Mouse (Mus musculus) cerebellum, adult 9-11 months (tissue): Measurements from ENCODE around the gene Luzp1.

Experiments
- DNase-seq: peaks from one replicate; pipeline ENCODE4 v3.0.0; 2022

Gene Luzp1

GRCm38 (mm10) chr4:136469371-136469903 lies at the start of gene Luzp1:
TSS of gene Luzp1 (plus strand) at chr4:136469761.
- peak; percentile 96 for DNase-seq

DNA sequence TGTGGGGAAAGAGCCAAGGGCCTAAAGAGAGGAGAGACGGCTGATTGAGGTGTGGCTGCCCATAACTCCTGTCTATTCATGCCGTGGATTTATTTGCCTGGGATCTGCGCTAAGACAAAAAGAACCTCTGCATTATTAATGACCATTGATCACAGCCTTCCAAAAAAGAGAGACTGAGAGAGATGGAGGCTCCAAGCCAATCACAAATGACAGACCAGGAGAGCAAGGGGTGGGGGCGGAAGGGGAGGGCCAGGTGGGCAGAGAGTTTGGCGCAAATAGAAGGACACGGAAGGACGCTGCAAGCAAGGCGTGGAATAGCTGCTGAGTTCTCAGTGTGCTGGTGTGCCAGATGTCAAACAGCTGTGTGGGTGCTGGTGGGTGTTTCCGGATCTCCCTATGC lies 46.3 kb upstream of the Luzp1 start, which contains the start of gene Htr1d:
Gene Htr1d, plus strand, starts transcription at position 301 of the 400 bp plus-strand sequence.
- DNase-seq = no peak

GRCm38 (mm10) chr4:136424120-136424999 lies 45.2 kb upstream of the Luzp1 start:
- no peak for DNase-seq

DNA sequence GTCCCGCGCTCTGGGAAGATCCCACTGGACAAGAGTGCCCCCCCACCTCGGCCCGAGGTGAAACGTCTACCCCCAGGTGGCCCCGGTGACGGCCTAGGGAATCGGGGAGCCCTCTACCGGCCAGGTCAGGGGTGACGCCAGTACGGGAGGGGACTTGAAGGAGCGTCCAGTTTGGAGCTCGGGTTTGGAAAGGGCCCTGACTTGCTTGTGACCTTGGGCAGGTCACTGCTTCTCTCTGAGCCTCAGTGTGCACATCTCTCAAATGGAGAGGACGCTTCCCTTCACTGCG lies 44.6 kb upstream of the Luzp1 start:
- peak; percentile 26 for DNase-seq

DNA sequence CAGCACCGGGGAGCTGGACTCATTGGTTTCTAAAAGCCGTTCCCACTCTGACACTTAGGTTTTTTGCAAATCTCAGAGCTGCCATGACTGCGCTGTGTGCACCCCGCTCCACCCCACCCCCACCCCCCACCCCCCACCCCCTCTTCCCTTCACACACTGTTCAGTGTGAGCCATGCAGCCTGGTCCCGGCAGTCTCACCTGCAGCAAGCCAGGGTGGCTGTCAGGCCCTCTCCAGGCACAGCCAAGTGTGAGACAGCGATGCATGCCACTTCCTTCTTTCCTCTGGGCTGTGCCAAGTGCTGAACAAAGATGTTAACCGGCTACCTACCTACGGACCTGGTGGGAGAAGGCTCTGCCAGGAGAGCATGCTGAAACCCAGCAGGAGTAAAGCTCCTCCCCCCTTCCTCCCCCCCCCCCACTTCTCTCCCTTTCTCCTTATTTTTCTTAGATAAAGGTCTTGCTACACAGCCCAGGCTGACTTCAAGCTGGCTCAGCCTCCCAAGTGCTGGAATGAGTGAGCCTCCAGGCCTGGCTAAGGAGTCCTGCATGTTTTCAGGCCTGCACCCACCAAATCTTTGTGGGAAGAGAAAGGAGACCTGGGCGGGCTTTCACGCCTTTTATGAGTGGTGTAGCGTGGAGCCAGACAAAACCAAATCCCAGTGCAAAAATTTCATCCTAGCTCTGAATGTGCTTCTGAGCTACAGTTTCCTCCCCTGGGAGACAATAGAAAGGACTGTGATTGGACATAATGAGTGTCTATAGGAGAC lies 38.8 kb upstream of the Luzp1 start:
- no peak for DNase-seq

DNA sequence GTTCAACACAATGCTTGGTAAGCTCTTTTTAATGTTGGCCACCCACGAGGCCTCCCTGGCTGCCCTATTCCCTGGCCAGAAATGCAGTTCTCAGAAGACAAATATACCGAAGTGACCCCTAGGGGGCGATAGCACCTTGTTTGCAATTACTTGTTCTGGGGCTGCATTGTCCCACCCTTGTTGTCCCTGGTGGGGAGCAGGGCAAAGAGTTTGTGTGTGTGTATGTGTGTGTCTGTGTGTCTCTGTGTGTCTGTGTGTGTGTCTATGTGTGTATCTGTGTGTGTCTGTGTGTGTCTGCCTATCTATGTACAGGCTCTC lies 38.2 kb upstream of the Luzp1 start:
- peak; percentile 36 for DNase-seq

DNA sequence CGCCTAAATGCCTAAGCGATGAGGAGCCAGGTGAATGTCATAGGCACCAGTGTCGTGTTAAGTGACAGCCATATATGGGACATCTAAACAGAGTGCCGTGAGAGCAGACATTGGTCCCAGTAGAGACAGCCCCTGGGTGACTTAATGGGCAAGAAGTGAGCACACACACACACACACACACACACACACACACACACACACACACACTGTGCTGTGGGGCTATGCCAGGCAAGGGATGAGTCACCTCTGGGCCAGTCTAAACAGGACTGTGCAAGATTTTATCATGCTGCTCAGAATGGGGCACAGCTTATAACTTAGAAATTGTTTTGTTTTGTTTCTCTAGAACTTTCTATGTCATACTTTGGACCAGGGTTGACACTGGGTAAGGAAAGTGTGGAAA lies 35.5 kb upstream of the Luzp1 start:
- DNase-seq = no peak

DNA sequence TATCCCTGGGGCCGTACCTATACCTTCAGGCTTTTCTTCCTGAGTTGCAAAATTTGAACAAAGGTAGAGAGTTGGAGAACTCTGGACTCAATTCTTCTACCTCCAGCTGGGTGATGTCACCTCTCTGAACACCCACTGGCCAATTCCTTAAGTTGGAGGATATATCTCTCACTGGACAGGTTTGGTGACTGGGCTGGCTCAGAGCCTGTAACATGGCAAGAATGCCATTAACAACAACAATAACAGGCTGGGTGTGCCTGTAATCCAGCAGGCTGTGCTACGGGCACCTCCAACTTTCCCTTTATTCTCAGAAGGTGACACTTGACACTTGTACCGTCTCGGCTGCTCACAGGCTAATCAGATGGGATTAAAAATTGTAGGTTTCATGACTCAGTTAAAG lies 30.5 kb upstream of the Luzp1 start:
- no peak for DNase-seq

DNA sequence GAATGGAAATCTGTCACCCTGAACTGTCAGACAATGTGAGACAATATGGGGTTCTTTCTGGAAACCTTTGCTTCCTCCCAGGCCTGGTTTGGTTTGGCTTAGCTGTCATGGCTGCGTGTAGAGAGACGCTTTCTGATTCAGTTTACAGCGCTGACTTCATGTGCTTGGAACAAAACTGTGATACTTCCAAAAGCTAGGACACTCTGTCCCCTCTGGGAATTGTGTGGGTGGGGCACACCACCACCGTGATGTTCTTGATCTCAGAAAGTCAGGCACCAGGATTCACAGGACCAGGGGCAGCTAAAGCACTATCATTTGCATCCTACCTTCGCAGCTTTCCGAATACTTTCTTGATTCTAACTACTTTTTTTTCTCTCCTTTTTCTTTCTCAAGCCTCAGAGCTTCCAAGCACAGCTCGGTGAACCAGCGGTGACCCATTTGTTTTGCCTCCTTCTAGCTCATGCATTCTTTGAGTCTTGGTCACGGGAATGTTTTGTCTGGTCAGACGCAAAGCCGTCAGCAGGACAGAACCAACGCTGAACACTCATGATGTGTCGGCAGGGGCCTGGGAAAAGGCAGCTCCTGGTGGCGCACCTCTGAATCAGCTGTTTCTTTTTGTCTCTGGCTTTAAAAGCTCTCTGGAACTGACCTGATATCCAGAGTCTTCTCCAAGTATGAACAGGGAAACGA lies 28.1 kb upstream of the Luzp1 start:
- no peak for DNase-seq

DNA sequence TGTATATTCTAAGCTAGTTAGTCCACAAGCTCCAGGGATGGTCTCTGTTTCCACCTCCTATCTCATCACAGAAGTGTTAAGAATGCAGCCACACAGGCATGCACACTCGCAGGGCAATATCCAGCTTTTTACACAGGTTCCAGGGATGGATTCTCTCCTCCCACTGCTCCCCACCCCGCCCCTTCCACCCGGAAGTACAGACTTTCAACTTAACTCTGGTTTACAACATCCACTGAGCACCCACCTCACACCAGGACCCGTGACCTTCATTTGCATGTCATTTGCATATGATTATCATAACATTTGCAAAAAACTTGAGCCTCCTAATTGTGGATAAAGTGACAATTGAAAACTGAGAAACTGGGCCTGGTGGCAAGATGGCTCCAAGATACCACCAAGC lies 25.0 kb upstream of the Luzp1 start:
- no peak for DNase-seq

- DNase-seq = no peak
Measured at GRCm38 (mm10) chr4:136449795-136450194, 19.8 kb upstream of the Luzp1 start.

- no peak for DNase-seq
Measured at GRCm38 (mm10) chr4:136450271-136450670, 19.3 kb upstream of the Luzp1 start.

DNA sequence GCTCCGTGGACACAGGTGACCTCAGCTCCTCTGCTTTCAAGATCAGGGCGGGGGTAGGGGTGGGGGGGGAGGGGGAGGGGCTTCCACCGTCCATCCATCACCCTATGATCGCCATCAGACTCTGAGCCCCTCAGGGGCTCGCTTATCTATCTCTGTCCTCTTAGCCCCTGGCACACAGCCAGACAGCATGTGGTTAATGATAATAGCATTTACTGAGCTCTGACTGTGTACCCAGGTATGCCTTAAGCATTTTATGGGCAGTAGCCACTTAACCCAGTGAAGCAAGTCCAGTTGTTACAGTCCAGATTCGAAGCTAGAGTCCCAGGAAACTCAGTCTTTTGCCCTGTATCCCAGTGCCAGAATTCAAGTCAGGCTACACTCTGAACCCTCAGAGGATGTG lies 18.0 kb upstream of the Luzp1 start:
- no peak for DNase-seq

DNA sequence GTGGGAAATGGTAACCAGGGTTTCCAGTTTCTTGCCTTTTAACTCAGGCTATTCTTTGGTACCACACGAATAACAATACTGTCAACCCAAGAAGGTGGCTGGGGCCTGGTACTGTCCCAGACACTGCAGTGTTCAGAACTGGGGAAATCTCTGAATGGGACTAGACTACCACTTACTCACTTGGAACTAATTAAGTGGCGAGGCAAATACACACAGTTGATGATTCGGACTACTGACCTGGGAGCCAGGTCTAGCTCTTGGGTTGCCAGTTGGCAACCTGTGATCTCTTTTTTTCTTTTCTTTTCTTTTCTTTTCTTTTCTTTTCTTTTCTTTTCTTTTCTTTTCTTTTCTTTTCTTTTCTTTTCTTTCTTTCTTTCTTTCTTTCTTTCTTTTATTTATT lies 17.3 kb upstream of the Luzp1 start:
- DNase-seq = no peak

GRCm38 (mm10) chr4:136452792-136453191 lies 16.8 kb upstream of the Luzp1 start:
- no peak for DNase-seq

GRCm38 (mm10) chr4:136454850-136455260 lies 14.7 kb upstream of the Luzp1 start:
- DNase-seq = peak; percentile 61

GRCm38 (mm10) chr4:136456516-136457218 lies 12.9 kb upstream of the Luzp1 start:
- DNase-seq = peak; percentile 44

DNA sequence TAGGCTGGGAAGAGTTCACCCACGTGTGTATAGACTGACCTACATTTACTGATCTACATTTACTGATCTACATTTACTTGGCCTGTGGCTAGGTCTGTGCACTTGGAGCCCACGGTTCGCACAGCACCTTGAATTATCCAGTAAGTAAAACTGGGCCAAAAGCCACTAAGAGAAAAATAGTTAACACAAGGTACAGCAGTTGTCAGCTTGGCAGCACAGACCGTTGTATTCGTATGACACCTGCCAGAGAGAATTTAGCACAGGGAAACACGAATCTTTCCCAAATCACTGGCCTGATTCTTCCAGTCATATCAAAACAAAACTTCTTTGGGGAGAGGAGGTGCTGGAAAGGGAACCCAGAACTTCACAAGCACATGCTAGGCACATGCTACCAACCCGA lies 11.3 kb upstream of the Luzp1 start:
- DNase-seq = no peak

- no peak for DNase-seq
Measured at GRCm38 (mm10) chr4:136459210-136459609, 10.4 kb upstream of the Luzp1 start.

DNA sequence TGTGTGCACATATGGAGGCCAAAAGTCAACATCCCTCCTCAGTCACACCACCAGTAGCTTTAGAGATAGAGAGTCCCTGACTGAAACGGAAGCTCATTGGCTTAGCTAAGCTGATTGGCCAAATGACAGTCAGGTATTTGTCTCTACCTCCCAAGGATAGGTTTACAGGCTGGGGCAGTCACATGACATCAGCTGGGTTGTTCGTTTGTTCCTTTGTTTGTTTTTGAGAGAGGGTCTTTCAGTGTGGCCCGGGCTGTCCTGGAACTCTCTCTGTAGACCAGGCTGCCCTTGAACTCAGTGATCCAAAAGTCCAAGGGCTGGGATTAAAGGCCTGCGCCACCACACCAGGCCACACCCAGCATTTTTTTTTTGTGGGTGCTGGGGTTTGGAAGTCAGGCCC lies 8.4 kb upstream of the Luzp1 start:
- no peak for DNase-seq

- no peak for DNase-seq
Measured at GRCm38 (mm10) chr4:136461761-136462085, 7.8 kb upstream of the Luzp1 start.

GRCm38 (mm10) chr4:136462086-136462838 lies 7.3 kb upstream of the Luzp1 start, which contains the start of gene 6030445D17Rik:
TSS of gene 6030445D17Rik (plus strand) at chr4:136462250.
- DNase-seq = peak; percentile 78
